Mouse (Mus musculus): Measurements from ENCODE around the gene Mmaa. TPM values are rescaled to one million over a fixed set of nuclear protein-coding genes. Genes with fewer than 3 reads are reported as not detected.

Mmaa gene
- total RNA-seq (2022) = 10 to 100 TPM; 19.8 to 32.1 (median 23.8) TPM

DNA sequence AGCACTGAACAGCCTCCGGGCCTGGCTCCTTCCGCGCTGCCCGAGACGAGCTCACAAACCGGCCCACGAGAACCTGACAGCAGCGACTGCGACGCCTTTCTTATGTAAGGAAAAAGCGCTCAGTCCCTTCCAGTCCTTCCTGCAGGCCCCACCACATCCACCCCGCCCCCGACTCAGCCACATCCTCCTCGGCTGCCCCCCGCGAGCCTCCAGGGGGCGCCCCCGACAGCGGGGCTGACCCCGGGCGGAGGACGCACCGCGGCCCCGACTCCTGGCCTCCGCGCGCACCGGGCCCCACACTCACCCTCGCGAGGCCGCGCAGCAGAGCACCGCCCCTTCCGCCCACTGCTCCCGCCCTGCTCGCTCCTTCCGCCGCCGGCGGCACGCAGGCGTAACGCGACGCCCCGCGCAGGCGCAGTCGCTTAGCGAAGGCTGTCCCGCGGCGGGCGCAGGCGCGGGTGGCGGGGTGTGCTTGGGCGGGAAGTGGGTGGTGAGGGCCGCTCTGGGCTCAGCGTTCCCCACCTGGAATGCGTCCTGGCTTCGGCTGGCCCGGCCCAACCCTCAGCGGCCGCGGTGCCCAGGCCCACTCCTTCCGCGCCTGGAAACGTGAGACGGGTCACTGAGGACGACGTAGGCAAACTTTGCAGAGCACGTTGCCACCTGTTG lies at the start of gene Mmaa:
Gene Mmaa (minus strand): TSS at position 328 of the 666 bp plus-strand sequence.
- DNase-seq (ENCODE audit: low spot score in 2 of 2) = peak; percentile 89 to 94

DNA sequence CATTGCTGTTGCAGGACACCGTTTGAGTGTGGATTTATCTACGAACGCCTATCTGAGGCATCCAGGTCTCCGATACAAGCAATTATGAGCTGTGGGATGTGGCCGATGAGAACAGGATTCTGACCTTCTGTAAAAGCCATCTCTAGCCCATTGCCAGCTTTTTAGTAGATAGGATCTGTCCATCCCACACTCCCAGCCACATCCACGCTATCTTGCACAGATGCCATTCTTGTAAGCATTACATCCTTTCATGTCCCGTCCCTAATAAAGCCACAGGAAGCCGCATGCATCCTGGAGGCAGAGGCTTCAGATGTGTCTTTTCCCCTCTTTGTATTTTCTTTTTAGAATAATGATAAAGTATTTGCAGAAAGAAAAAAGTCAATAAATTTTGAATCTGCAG lies 46.5 kb upstream of the Mmaa start:
- DNase-seq (ENCODE audit: low spot score in 2 of 2) = no peak

DNA sequence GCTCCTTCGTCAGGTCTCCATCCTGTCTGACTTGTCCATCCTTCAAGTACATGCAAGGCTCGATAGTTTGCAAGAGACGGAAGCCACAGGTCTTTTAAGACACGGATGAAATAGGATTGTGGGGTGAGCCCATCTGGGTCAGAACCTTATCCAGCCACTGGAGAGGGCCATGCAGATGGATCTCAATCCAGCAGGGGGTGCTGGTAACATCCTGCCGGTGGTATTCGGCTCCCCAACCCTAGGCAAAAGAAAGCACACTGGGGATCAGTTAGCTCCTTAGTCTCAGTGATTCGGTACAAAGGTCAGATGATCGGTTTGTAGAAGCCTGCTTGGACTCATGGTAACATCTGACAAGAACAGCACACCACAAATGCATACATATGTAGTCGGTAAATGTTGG lies 44.8 kb upstream of the Mmaa start:
- peak in 1 of 2 experiments; percentile 22 for DNase-seq (ENCODE audit: low spot score in 2 of 2)

DNA sequence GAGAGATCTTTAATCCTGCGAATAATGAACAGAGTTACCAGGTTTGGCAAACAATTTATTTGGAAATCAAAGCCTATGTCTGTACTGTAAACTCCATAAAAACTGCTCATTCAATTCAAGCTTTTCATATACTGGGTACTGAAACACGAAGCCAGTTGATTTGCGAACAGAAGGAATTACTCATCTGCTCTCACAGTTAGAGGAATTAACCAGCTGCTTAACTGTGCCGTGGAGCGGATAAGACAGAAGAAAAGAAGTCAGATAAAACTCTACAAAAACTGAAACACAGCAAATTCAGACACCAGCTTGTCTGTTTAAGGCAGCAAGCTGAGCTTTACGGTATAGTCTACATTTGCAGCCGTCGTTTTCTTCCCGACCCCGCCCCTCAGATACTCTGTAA lies 43.9 kb upstream of the Mmaa start:
- DNase-seq (ENCODE audit: low spot score in 2 of 2) = no peak

DNA sequence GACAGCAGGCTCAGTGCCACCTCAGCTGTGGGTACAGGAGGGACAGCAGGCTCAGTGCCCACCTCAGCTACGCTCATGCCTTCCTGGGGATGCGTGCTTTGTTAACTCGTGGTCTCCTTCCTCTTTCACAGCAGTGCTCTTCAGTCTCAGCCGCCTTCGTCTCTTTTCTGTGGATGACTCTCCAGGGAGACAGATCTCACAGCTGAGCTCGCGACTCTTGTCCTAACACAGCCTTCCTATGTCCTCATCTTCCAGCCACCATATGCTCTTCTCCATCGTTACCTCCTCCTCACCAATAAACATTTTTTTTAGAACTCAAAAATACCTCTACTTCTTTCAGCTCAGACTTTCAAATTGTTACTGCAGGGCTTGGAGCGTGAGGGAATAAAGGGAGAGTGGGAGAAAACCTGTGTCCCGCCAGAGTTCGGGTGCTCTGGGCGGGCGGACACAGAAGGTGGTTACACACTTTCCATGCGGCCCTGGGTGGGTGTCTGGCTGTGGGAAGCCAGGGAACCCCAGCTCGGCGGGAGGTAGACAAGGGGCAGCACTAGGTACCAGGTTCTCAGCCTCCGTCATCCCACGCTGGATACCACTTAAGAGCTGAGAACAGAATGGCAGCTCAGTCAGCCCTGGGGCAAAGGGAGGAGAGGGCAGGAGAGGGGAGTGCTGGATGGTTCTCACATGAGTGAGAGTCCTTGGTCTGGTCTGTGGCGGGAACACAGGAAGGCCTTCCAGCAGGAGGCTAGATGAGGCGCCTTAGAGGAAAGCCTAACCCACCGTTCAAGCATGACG lies 37.6 kb upstream of the Mmaa start:
- DNase-seq (ENCODE audit: low spot score in 2 of 2) = no peak

DNA sequence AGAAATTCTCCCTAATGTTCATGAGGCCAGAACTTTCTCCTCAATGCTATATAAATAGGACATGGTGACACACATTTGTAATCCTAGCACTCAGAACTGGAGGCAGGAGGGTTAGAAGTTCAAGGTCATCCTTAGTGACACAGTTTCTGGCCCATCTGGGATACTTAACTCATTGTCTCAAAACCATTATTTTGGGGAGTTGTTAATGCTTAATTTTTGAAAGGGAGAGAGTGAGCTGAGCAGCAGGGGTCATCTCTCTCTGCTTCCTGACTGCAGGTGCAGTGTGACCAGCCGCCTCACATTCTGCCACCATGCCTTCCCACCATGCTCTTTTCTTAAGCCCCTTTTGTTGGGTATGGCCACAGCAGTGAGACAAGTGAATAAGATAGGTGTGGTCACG lies 36.8 kb upstream of the Mmaa start:
- no peak for DNase-seq (ENCODE audit: low spot score in 2 of 2)

DNA sequence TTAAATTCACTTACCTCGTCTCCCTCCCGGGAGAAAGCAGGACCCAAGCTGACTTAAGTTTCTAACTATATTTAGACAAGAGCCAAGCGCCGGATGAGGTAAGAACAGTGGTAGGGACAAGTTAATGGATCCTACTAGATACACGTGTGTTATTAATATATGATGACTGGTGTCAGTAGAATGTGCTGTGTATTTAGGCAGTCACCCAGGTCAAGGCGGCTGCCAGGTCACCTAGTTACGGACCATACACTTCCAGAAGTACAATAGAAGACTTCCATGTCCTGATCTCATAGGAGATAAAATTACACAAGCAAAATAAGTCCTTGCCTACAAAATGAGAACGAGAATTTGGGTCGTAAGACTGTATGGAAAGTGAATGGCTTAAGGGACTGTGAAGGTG lies 36.3 kb upstream of the Mmaa start:
- no peak for DNase-seq (ENCODE audit: low spot score in 2 of 2)

DNA sequence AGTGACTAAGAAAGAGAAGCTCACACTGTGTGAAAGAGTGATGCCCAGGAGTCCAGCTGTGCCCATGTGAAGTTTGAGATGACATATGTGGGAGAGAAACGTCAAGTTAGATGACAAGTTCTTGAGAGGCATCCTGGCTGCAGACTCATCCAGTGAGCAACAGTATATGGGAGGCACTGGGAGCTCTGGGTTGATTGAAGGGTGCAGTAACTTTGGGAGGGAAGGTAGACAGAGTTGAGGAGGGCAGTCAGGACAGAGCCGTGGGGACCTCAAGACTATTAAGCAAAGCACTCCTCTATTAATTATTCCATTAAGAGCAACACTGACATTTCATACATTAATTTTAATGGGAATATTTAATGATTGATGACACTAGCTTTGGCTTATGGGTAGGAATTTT lies 35.0 kb upstream of the Mmaa start:
- no peak for DNase-seq (ENCODE audit: low spot score in 2 of 2)

DNA sequence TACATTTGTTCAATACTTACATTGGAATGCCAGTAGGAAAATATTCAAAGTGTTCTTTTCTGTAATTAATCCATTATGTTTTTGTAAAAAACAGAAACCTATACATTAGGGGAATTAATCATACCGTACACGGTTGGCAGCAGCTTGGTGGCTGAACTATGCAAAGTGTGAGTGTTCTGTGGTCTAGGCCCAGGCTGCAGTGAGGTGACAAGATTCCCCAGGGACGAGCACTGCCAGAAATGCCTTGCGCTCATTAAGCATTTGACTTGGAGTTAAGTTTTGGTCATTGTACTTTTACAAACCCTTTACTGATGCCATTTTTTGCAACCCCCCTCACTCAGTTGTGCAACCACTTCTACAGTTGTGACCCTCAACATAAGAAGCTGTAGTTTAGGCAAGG lies 34.4 kb upstream of the Mmaa start:
- DNase-seq (ENCODE audit: low spot score in 2 of 2) = no peak

DNA sequence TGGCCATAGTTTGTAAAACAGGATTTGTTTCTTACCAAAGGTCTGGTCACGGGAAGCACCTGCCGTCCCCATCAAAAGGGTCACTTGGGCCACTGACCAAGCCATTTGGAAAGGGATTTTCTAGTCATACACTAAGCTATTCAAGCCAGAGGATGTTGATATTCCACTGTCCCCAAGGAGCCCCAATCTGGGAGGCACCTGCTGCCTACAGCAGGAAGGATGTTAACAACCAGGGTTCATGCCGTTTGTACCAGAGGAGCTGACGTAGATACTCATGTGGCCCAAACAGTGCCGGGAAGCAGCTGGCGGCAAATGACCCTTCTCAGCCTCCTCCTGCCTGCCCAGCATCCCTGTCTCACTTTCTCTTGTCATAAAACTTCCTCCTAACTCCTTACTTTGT lies 30.8 kb upstream of the Mmaa start:
- DNase-seq (ENCODE audit: low spot score in 2 of 2) = no peak

DNA sequence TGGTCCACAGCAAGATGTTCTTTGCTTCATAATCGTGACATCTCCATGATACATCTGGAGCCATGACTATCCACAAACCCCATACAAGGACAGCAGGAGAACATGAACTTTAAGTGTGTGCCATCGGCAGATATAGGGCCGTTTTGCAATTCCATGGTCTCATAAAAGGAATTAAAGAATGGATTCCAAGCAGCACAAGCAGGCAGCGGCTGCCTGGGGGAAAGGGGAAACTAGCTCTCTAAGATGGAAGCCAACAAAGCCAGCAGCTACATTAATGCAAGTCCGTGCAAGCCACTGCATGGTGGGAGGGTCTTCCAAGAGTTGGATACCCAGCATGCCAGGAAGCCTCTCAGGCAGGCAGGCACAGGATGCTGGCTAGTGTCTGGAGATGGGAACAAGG lies 30.2 kb upstream of the Mmaa start:
- no peak for DNase-seq (ENCODE audit: low spot score in 2 of 2)

DNA sequence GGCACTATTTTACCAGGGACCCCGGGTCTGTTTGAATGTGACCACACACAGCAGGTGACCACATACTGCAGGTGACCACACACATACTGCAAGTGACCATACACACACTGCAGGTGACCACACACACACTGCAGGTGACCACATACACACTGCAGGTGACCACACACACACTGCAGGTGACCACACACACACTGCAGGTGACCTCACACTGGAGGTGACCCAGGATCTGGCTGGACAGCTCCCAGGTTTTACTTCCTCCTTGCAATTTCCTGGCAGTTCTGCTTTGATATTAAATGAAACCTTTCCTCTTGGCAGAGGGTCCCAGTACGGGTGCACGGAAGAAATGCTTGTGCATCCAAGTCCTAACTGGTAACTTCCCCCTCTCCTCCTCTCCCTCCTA lies 29.3 kb upstream of the Mmaa start:
- no peak for DNase-seq (ENCODE audit: low spot score in 2 of 2)

DNA sequence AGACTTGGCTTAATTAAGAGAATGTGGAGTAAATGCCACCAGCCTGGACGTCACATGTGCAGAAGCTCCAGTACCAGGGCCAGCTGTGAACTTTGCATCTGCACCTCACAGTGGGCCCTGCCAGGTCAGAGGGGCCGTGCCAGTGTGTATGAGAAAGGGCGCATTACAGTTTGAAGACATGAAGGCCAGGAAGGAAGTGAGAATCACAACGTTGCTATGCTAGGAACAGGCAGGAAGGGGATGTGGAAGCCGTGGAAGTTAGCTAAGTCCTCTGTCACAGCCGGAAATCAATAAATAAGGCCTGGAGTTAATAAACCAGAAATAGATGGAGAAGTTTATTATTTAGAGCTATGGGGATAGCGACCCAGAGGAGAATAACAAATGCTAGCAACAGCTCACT lies 28.4 kb upstream of the Mmaa start:
- DNase-seq (ENCODE audit: low spot score in 2 of 2) = no peak

DNA sequence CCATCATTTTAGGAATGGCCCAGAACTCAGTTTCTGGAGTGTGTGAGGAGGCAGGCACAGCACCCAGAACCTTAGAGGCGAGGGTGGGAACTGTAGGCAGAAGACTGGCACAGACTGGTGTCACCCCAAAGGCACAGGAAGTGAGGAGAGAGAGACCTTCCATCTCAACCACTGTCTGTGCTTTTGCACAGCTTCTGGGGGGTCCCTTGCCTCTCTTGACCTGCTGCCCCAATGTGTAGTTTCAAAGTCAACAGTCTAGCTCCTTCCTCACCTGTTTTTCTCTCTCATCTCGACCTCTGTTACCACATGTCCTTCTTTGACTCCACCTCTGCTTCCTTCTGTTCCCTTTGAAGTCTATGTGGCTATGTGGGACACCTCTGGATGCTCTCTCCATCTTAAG lies 16.1 kb upstream of the Mmaa start:
- no peak for DNase-seq (ENCODE audit: low spot score in 2 of 2)

DNA sequence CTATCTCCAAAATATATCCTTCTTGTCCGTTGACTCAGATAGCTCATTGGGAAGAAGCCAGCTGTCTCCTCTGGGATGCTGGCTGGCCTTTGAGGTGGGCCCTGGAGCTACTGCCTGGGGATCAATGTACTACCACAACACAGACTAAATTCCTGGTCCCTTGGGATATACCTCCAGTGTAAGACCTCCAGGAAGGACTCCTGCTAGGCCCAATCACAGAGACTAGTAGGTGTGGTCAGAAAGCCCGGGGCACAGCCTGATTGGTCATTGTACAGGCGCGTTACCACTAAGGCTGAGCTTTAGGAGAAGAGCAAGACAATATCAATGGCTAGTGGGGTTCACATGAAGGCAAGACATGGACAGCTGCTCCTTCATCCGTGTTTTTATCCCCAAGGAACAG lies 11.2 kb upstream of the Mmaa start:
- DNase-seq (ENCODE audit: low spot score in 2 of 2) = no peak

DNA sequence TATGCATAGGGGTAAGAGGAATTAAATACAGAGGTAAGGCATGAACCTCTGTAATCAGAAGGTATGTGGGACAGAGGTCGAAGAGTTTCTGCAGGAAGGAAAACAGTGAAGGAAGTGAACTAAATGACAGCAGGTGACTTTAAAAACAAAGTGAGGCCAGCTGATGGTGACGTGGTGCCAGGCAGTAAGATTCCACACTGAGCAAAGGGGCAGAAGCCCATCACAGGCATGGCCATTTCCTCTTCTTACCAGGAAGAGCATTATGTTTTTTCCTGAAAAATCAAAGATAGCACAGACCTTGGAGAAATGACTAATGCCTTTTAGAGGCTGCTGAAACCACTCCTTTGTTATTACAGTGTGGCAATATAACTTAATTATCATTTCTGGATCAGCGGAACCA lies 6.8 kb upstream of the Mmaa start:
- DNase-seq (ENCODE audit: low spot score in 2 of 2) = no peak

DNA sequence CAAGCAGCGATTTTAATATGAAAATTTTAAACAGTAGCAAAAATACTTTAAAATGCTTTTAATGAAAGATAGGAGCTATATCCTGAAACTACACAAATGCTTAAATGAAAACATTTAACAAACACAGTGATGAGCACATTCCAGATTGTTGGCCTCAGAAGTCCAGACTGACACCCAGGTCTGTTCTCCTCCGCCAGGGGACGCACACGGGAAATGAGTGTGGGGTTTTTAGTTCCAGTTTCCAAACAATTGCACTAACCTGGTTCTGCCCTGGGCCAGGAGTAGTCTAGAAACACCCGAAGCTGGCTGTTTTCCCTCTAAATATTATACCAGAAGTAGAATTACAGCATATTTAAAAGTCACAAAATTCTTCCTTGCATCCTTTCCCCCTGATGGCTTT lies 5.0 kb upstream of the Mmaa start:
- no peak for DNase-seq (ENCODE audit: low spot score in 2 of 2)

DNA sequence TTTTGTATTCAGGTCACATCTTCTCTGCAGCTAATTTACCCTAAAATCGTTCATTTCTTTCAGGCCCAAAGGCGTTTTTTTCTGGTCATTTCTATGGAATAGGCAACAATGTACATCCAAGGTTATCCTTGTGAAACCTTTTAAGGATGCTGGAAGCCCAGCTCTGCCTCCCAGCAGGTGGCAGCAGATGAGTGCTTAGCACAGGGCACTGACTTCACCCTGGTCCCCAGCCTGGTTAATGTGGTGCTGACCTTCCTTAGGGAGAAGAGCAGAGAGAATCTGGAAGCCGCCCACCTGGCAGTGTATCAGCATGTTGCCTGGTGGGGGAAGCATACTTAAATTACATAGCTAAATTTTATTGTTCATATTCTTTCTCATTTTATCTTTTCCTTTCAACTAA lies 3.0 kb upstream of the Mmaa start:
- peak; percentile 18 to 68 for DNase-seq (ENCODE audit: low spot score in 2 of 2)

DNA sequence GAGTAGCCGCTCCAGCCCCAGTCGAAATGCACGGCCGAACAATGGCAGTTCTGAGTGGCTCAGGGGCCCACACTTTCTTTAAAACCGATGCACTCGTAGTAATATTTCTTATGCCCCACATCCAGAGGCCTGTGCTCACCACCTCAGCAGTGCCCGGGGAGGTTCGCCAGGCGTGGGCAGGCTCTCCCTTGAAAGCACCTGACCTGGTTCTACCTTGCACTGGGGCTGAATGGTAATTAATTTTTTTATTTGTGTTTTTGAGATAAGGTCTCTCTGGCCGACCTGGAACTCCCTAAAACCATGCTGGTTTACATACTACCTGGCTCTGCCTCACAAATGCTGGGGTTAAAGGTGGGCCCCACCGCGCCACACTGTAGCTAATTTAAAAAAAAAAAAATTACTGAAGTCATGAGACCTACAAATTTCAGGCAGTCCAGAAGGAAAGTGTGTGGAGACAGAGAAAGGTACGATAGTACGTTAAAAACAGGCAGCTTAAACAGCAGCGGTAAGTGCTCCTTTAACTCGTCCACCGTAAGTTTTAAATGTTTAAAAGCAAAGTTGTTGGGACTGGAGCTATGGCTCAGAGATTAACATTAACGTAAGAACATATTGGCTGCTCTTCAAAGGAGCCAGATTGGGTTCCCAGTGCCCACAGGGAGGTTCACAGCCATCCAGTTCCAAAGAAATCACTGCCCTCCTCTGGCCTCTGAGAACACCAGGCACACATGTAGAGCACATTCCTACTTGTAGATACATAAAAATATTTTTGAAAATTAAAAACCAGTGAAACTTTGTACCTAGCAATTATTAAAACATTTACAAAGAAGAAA lies 754 bp upstream of the Mmaa start:
- no peak for DNase-seq (ENCODE audit: low spot score in 2 of 2)

DNA sequence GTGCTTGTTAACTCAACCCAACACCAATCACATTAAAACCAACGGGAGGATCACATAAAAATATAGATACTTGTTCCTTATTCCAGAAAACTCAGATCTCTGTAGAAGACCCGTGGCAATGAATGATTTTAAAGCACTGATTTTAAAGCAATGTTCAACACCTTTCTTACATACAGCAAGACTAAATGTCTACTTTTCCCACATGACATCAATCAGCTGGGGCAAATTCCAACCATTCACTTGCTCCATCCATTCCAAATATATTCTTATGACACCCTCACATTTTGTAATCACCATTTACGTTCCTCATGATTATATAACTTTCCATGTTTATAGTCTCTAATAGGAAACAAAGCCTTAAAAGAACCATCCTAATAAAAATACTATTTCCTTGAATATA lies 896 bp downstream of the Mmaa start:
- DNase-seq (ENCODE audit: low spot score in 2 of 2) = no peak

DNA sequence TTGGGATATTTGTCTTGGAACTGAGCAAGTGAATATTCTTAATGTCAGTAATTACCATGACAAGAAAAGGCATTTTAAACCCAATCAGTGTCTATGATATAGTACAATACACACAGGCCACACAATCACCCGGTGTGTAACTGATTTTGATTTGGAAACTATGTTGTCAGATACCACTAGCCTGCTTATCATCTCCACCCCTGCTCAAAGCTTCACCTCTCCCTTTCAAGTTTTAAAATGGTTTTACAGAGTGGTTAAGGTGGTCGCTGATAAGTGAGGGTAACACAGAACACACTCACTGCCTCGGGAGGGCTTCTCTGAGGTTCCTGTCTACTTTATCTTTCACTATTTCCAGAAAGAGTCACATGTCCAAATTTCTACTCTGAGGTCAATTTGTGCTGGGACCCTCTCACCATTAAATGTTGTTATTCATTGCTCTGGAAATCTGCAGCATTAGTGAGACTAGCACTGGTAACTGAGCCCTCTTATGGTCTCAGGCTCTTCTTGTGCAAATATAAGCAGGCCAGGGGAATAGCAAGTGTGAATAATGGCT lies 1.9 kb downstream of the Mmaa start:
- no peak for DNase-seq (ENCODE audit: low spot score in 2 of 2)

DNA sequence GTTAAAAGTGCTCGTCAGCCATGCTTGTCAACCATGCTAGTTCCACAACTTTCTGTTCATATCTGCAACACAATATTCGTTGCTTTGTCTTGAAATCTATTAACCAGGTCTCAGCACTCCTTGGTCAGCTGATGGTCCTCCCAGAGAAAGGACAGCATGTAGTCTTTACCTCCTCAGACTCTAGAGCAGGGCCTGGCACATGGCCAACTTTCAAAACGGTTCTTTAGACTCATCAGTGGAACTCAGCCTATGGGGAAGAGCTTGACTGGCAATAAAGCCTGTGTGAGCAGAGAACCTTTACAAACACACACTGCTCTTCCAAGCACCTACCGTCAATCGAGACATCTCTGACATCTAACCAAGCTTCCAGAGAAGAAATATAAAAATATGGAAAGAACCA lies 5.1 kb downstream of the Mmaa start:
- no peak for DNase-seq (ENCODE audit: low spot score in 2 of 2)
